Mouse (Mus musculus) thymus, adult 18-20 months (tissue): ENCODE measurements around the gene Tssk4.

ENCODE experiments used
- DNase-seq, 2 experiments: peaks; one replicate each; pipeline ENCODE4 v3.0.0; 2022; ENCODE audit warnings: mixed read lengths in 2 of 2

Gene Tssk4

DNA sequence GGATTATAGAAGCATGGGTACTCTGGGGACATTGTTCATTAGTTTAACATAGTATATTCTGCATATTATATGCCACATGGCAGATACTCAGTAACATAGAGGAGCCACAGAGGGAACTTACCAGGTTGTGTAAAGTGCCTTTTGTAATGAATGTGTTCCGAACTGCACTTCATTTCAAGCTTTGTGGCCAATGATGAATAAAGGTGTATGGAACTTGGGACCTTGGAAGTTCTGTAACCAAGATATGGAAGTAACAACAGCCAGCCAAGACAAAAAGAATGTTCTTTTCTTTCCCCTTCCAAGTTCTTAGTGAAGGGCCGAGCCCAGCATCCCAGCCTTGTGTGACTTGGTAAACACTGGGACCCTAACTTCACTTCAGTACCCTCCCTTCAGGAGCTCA, at the start of gene Tssk4:
Tssk4 (plus strand) TSS at position 301 of the 400 bp plus-strand sequence.
- no peak for DNase-seq

DNA sequence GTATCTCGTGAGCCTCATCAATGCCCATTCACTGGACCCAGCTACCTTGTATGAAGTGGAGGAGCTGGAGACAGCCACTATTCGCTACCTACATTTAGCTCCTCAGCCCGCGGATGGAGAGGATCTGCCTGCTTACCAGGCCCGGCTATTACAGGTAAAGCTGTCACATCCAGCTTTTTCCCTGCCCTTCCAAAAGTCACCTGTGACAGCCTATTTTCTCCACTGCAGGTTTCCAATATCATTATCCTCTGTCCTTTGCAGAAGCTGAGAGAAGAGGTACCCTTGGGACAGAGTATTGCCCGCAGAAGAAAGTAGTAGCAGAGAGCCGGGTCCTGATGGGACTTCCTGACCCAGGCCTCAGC, 46.7 kb upstream of the Tssk4 start, which contains the start of gene Irf9:
Irf9 (plus strand) TSS at position 301 of the 362 bp plus-strand sequence.
- no peak for DNase-seq

DNA sequence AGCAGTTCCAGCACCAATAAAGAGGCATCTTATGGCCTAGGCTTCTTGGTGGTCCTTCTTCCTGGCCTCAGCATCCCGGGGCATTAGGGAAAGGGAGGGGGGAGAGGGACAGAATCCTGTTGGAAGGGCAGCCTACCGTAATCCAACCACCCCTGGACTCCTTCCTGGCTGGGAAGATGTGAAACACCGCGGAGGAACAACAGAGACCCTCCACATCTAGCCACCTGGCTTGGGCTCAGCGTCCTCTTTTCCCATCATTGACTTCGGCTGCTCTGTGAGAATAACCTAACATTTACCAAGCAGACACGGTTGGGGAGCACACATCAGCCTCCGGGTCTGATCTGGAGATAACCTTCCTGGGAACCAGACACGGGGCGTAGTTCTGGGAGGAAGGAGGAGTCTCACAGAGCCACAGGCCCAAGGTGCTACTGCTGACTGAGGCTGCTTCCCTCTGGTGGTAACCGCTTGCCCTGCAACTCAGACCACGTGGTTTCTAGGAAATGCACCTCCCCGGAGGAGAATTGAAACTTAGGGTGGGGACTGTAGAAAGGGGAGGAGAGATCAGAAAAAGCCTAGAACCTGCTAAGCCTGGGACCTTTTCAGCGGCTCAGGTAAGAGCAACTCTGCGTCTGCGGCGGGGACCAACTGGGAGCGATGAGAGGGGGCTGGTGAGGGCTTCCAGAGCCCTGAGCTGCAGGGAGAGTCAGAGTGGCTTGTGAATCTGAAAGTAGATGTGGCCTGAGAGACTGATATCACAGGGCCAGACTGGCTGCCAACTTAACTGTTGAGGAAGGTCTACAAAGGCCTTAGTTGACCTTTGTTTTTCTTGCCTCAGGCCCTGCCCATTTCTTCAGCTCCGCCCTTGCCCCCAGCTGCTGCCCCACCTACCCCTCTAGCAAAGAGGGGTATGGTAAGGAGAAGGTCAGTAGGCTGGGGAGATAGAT, 46.1 kb upstream of the Tssk4 start:
- peak; percentile 86 to 92 for DNase-seq

DNA sequence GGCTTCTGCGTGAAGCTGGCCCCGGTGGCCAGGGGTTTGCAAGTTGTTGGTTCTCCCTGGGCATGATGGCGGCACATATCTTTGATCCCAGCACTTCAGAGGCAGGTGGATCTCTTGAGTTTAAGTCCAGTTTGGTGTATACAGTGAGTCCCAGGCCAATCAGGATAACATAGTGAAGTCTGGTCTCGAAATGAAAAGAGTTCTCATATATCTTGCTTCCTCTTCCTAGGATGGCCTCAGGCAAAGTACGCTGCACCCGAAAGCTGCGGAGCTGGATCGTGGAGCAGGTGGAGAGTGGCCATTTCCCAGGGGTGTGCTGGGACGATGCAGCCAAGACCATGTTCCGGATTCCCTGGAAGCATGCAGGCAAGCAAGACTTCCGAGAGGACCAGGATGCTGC, 45.2 kb upstream of the Tssk4 start:
- DNase-seq = no peak

DNA sequence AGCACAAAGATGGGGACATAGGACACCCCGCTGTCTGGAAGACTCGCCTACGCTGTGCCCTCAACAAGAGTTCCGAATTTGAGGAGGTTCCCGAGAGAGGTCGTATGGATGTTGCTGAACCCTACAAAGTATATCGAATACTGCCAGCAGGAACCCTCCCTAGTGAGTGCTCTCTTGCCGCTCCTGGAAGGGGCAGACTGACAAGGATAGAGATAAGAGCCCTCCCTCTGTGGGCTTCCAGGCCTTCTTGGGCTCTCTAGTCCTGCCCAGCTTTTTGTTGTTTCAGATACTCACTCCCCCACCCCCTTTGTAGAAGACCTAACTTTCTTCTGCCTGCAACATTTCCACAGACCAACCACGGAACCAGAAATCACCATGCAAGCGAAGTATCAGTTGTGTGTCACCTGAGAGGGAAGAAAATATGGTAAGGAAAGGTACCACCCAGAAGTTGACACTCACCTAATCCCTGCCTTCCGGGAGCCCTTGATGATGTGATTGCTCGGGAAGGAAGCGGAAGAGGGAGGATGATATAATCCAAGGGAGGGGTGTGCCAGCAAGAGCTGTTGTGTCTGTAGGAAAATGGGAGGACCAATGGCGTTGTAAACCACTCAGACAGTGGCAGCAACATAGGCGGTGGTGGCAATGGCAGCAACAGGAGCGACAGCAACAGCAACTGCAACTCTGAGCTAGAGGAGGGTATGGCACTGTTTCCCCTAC, 44.1 kb upstream of the Tssk4 start:
- DNase-seq = no peak

DNA sequence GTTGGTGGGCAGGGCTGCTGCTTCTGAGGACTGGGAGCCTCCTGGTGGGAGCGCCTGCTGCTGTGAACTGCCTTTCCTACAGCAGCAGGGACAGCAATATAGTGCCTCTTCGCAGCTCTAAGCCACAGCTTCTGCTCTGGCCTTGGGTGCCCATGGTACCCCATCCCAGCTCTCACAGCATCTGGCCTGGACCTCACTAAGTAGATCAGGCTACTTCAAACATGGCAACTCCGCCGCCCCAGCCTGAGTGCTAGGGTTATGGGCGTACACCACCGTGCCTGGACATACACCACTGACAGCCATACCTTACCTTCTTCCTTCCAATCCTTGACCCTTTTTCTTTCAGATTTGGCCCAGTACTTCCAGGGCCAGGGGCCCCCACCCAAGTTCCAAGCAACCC, 41.6 kb upstream of the Tssk4 start:
- no peak for DNase-seq

DNA sequence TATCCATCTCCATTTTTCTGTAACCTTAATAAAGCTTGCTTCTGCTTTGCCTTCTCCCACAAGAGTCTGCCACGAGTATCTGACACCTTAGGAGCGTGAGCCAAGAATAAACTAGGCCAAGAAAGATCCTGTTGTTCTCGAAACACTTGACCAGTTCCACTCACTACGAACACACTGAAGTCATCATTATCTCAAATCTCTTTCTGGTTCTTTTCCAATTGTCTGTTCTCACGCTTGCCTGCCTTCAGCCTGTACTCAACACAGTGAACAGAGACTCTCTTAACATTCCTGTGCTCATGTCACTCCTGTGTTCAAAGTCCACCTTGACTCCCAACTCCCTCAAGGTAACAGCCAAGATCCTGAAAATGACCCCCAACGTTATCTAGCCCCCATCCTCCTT, 36.6 kb upstream of the Tssk4 start:
- no peak for DNase-seq

DNA sequence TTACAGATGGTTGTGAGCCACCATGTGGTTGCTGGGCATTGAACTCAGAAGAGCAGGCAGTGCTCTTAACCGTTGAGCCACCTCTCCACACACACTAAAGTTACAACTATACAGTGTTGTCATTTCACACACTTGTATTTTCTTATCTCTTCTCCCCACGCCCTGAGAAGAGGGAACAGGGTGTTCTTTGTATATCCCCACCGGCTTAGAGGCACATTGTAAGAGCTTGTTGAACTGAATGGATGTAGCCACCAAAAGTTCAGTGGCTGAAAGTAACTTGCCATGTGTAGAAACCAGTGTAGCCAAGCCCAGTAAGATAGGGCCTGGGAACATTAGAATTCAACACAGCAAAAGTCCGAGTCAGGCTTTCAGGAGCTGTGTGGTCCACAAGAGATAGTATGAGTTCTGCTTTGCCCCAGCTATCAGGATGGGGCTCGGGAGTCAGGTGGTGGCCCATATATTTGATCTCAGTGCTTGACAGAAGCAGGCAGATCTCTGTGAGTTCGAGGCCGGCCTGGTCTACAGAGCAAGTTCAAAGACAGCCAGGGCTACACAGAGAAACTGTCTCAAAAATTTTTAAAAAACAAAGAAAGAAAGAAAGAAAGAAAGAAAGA, 35.3 kb upstream of the Tssk4 start:
- DNase-seq = no peak

DNA sequence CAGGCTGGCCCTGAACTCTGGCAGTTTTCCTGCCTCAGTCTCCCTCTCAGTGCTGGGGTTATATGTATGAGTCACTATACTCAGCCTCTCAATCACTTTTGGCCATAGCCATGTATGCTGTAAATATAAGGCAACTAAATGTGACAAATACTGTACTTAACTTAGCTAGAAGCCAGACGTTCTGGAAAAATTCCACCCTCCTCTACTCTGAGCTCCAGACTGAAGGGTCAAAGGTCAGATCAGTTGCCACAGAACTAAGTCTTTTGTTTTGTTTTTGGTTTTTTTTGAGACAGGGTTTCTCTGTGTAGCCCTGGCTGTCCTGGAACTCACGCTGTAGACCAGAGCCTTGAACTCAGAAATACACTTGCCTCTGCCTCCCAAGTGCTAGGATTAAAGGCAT, 34.1 kb upstream of the Tssk4 start:
- DNase-seq = no peak

DNA sequence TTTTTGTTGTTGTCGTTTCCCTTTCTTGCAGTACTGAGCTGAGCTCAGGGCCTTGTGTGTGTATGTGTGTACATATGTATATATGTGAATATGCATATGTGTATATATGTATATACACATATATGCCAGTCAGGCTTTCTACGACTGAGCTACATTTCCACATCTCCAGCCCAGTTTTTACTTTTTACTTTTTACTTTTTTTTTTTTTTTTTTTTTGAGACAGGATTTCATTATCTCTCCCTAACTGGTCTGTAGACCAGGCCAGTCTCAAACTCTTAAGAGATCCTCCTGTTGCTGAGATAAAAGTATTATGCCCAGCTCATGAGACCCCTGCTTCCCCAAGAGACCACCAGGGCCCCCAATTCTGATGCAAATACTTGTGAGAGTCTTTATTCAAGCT, 33.1 kb upstream of the Tssk4 start:
- no peak for DNase-seq

DNA sequence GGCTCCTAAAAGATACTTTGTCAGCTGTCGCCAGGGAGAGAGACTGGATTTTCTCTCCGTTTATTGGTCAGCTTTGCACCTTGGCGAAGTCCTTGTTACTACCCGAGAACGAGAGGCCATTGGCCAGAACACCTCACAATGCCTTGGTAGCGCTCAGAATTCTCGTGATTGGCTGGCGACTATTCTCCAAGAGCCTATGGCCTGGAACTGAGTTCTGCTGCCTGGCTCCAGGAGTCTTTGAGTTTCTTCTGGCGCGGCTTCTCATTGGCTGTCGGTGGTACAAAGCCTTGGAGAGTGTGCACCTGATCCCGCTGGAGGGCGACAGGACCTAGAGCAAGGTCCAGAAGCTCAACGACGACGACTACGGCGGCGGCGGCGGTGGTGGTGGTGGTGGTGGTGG, 32.2 kb upstream of the Tssk4 start, which contains the start of gene Rec8:
Rec8 (plus strand) TSS at position 216 of the 400 bp plus-strand sequence.
- no peak for DNase-seq

DNA sequence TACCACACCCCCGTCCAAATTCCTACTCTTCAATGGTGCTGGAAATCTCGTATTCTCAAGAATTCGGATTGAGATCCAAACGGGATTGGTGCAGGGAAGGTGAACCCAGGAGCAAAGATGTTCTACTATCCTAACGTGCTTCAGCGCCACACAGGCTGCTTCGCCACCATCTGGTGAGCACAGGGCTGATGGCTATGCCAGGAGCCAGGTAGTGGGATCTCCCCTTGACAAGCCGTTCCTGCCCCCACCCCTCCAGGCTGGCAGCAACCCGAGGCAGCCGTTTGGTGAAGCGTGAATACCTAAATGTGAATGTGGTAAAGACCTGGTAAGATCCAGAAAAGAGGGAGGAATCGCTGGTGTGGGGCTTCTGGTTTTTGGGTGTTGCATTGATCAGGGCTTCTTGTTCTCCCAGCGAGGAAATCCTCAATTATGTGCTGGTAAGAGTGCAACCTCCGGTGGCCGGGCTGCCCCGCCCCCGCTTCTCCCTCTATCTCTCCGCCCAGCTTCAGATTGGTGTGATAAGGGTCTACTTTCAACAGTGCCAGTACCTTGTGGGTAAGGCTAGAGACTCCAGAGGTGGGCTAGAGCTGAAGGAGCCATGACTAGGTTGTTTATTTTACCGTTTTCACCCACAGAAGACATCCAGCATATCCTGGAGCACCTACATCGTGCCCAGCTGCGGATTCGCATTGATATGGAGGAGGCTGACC, 31.3 kb upstream of the Tssk4 start:
- DNase-seq = no peak

DNA sequence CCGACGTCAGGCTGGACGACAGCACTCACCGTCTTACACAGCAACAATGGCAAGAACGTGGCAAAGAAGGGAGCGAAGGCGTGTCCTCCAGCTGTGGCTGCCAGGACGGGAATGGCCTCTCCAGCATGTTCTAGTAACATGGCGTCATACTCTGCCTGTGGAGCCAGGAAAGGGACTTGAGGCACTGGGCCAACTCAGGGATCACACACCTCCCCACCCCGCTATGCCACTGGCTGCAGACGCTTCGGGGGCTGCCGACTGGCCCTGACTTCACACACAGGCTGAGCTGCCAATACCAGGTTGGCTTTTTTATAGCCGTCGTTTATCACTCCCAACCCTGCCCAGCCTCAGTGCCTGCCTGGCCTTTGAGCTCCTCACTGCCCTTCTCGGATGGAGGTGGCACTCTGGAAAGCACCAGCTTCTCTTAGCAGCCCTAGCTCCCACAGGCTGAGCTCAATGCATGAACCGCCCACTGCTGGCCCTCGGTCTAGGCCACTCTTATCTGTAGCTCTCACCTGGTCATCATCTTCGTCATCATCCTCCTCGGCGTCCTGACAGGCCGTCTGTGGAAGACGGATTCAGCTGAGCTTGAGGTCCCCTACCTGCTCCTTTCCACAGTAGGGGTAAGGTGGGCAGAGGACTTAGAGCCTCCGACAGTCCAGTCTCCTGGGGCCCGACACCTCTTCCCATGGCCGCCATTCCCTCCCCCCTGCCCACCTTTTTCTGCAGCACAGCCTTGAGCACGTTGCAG, 21.7 kb upstream of the Tssk4 start:
- DNase-seq = no peak

DNA sequence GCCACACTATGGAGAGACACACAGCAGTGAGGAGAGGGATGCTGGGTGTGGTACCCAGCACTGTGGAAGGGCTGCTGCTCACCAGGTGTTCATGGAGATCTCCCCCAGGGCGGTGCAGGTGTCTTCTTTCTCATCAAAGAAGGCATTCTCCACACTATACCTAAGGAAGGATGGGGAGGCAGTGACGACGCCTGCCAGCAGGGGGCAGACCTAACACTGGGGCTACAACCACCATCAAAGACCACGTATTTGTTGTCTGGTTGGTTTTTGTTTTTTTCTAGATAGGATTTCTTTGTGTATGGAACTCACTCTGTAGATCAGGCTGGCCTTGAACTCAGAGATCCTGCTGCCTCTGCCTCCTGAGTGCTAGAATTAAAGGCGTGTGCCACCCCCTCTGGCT, 20.7 kb upstream of the Tssk4 start:
- peak; percentile 47 to 57 for DNase-seq

DNA sequence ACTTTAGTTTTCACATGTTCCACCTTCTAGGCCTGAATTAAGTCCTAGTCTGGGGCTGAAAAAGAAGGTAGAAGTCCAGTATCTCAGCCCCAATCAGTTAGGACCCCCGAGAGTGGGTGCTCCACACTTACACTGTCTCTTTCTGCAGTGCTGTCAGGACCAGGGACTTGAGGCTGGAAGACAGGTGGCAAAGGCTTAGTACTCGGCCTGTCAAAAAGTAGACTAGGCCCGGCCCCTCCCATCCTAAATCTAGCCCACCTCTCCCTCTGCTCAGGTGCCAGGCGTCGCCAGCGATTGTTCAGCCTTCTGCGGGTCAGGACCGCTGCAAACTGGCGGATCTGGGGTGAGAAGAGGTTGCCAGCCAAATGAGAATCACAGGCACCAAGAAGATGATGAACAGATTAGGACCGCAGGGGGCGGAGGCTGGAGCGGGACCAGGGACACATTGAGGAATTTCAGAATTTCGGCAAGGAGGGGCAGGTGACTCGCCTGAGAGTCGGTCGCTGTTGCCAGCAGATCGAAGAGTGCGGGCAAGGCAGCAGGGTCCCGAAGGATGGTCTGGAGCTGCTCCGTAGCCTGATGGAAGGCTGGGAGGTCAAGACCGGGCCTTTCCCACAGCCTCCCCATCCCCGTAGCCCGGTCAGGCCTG, 15.0 kb upstream of the Tssk4 start:
- DNase-seq = no peak

DNA sequence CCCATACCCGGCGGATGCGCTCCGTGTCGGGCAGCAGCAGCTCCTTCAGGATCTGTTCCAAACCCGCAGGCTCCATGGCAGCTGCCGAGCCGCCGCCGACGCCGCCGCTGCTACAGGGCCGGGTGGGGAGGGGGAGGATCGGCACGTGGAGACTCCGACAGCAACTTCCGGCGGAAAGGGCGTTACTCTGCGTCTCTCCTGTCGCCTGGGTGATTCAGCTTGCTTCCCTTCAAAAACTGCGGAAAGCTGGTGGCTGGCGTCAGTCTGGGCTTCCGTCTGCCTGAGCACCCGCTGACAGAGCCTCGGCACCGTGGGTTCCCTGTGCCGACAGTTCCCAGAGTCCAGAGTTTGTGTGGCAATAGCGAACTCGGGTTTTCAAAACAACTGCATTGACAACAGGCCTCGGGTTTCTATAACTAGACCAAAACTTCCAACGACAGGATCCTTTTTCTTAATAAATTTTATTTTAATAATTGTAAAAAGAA, 14.4 kb upstream of the Tssk4 start, which contains the start of gene Ipo4:
Ipo4 (minus strand) TSS at position 435 of the 485 bp plus-strand sequence.
- DNase-seq = peak; percentile 80 to 84

DNA sequence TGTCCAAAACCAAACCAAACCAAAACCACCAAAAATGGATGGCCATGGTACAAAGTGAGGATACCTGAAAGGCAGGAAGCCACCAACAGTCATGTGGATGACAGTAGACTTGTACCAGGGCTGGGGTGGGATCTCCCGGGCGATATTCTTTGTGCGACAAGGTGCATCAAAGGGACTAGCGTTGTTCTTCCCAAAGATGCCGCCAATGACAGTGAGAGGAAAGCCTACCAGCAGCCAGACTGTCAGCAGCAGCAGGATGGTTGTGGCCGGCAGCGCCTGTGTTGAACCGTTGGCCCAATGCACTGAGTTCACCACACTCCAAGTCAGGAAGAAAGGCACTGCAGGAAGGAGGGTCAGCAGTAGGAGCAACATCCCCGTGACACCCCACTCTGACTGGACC, 12.2 kb upstream of the Tssk4 start, which contains the start of gene Gm49378:
Gm49378 (minus strand) TSS at position 101 of the 400 bp plus-strand sequence.
- no peak for DNase-seq

DNA sequence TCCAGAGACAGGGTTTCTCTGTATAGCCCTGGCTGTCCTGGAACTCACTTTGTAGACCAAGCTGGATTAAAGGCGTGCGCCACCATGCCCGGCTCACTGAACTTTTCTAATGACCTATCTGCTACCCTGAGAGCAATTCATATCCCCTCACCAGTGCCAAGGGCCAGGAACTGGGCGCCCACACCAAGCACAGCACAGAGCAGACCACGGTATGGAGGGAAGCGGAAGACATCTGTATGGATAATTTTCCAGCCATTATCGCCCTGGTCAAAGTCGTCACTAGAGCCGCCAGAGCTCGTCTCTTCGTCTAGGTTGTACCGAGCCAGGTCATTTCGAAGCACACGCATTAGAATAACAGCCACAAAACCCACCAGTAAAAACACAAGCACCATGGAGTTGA, 9.2 kb upstream of the Tssk4 start:
- DNase-seq = no peak

DNA sequence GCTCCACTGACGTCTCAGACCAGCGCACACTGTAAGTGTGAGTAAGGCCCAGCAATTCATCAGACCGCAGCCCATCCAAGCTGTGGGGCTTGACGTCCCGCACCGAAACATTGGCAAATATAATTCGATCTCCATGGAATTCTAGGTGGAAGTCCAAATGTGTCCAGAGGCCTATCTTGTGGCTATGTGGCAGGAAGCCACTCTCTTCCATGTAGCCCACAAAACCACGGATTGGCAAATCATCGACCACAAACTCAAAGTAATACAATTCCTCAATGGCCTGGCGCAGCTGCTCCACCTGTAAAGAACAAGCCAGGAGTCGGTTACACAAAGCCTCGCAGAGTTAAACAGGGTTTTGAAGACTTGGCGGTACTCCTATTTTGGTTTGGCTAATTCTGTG, 8.7 kb upstream of the Tssk4 start:
- DNase-seq = no peak

DNA sequence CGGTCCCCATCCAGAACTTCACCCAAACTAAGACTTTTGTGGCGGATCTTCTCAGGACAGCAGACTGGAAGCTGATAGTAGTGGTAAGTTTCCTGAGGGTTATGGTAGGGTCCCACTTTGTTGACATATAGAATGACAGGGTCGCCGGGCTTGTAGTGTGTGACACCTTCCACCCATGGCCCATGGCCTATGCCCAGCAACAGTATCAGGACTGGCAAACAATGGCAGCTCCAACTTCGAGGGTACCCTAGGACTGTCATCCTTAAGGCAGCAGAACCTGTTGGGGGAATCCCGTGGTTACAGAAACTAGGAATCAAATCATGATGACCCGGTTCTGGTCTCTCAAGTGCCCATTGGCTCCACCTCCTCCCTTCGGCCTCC, 7.3 kb upstream of the Tssk4 start:
- DNase-seq = no peak
